Mouse (Mus musculus) kidney, adult 9 months (tissue): ENCODE measurements at regions not wholly inside any gene's neighbourhood (a gene's known extent, or its start where the extent isn't known, plus 50 kb on each side); places are given as distances from the start of the nearest gene placed in this dataset.

ENCODE experiments used
- DNase-seq: peaks from one replicate; pipeline ENCODE4 v3.0.0; 2022

DNA sequence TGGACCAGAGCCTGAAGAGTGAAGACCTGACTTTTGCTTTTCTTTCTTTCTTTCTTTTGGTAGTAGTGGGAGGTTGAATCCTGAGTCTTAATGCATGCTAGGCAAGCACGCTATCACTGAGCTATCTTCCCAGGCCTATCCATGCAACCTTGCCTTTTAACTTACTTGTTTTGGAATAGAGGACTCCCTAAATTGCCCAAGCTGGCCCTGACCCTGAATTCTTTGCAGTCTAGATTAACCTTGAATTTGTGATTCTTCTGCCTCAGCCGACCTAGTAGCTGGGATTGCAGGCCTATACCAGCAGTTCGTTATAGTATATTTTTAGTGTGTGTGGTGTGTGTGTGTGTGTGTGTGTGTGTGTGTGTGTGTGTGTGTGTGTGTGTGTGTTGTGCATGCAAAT, 183.1 kb downstream of the Gm12728 start:
- no peak for DNase-seq

DNA sequence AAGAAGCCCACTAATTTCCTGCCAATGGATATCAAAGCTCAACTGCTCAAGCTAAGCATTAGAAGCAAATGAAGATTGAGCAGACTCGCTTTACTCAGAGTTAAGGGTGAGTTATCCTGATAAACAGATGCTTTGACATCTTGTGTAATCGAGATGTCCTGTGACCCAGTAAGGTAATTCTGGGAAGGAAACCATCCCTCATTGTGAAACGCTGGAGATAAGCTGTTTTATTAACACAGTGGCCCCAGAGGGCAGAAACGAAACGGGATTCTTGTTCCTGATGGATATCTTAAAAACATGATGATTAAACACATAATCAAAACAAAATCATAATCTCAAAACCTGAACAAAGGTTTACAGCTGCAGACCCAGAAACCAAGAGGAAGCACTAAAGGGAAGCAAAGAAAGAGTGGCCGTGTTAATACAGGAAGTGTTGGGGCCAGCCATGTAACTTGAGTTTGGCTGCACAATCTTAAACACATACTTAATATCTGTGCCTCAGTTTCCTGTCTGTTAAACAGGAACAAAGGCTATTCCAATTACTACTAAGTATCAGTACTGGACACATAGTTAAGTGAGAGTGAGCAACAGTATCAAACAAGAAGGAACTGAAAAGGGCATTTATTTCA, 184.2 kb downstream of the Gm12728 start:
- DNase-seq: no peak

DNA sequence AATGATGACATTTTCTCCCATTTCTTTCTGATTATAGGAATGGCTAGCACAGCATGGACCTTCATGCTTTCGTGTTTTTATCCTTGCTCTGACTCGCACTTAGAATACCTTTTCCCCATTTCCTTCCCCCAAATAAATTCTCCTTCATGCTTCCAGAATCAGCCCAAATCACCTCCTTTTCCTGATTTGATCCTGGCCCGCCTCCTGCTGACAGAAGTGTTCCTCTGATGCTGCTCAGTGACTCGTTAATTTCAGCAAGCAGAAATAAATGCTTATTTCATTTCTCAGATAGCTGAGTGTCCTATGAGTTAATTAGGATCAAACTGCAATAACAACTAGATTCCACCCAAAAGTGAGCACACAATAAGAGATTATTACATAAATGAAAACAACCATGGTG, 185.3 kb downstream of the Gm12728 start:
- DNase-seq: no peak

DNA sequence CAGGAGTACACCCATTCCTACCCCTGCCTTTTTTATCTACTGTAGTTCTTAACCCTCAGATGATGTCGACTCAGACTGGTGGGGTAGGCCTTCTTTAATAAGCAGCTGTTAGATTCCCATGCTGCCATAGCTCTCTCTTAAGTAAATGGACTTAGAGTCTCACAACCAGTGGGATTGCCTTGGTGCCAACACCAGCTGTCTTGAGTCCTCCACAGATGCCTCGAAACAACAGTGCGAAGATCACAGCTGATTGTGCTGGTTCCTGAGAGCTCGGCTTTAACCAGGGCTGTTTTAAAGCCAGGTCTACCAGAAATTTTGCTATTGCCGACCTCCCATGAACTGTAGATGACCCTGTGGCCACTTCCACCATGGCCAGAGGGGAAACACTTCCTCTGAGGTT, 189.4 kb downstream of the Gm12728 start:
- DNase-seq: no peak

GRCm38 (mm10) chr4:105983018-105983417, 193.3 kb downstream of the Gm12728 start:
- DNase-seq: no peak

GRCm38 (mm10) chr4:105987963-105988602, 198.4 kb downstream of the Gm12728 start:
- DNase-seq: no peak

DNA sequence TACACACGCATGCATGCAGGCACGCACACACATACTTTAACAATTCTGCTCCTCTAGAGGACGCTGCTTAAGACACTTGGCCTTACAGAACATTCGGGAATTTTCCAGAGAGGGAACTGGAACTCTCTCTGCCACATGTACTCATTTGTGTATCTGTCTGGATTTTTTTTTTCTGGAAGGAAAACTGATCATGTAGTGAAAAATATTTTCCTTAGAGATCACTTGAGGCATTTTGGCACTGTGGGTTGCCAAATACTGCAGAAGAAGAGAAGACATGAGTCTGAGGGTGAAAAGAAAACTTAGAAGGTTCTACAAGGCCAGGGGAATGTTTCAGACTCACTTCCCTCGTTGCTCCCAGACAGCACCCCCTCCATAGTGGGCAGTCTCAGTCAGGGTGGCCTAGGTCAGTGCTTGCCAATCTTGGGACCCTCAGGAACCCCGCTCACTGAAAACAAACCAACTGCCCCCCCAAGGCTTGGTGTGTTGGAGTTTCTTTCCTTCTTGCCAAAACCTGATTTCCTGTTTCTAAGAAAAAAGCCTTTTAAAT, 203.0 kb downstream of the Gm12728 start:
- no peak for DNase-seq

GRCm38 (mm10) chr4:105994390-105994798, 204.7 kb downstream of the Gm12728 start:
- no peak for DNase-seq

DNA sequence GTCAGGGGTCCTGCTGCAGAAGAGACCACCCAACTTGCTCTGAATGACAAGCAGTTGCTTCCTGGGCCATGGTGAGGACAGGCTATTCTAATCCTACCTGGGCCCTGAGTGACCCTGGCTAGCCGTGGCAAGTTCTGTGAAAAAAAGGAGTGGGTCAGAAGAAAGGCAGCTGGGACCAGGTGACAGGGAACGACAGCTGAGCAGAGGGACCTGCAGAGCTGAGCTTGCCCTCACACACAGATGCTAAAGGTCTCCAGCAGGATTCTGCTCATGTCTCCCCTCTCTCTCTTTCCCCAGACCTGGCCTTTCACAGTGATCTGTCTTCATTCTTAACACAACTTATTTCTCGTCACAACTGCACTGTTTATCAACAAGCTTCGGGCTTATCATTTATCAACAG, 206.4 kb downstream of the Gm12728 start:
- no peak for DNase-seq

GRCm38 (mm10) chr4:105996893-105997630, 207.4 kb downstream of the Gm12728 start:
- no peak for DNase-seq

DNA sequence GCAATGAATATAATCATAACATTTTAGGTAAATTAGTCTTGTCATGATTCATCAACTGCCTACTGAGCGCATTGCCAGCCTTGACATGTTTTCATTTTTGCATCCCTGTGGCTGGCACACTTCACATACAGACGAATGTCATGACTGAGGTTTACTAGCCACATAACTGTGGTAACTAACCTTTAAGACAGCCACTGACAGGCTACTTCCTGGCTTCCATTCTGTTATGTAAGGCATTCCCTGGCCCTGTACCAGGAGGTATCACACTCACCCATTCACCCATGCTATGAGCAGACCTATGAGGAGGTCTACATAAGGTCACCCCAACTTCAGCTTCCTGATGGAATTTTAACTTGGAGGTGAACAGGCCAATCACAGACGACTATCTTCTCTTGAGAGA, 212.8 kb downstream of the Gm12728 start:
- no peak for DNase-seq

DNA sequence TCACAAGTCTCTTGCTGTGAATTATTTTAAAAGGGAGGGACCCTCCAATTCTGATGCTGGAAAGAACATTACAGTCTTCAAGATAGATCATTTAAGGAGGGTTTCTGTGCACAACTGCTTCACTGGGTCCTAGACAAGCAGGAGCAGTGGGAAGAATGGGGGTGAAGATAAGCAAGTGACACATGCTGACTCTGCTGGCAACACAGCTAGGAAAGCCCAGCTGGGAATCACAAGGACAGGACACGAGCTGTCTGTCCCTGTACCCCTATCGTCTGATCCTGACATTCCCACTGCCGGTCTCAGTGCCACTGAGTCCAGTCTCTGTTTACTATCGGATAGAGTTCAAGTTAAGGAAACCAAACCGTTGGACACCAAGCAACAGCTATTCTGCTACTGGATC, 216.3 kb downstream of the Gm12728 start:
- DNase-seq: no peak

DNA sequence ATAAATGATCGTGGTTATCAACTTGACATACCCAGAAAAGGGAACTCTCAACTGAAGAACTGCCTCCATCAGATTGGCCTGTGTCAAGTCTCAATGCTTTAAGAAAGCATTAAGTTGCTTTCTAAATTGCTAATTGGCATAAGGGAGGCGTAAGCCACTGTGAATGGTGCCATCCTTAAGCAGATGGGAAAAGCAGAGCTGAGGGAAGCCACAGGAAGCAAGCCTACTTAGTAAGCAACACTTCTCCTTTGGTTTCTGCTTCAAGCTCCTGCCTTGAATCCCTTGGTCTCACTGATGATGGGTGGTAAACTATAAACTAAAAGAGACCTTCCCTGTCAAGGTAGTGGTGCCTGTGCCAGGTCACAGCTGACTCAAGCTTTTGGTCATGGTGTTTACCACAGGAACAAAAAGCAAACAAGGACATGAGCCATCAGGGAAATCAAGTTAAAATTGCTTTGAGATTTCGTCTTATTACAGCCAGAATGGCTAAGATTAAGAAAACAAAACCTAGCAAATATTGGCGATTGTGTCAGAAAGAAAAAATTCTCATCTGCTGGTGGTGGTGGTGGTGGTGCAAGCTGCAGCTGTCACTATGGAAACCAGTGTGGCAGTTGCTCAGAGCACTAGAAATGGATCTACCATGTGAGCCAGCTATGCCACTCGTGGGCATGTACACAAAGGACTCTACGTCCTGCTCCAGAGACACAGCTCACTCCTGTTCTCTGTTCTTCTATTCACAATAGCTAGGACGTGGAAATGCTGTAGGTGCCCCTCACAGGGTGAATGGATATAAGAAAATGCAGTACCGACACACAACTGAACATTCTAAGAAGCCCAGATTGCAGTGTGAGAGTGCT, 217.9 kb downstream of the Gm12728 start:
- no peak for DNase-seq

GRCm38 (mm10) chr4:106017065-106017646, 227.5 kb downstream of the Gm12728 start:
- peak; percentile 76 for DNase-seq

- peak; percentile 55 for DNase-seq
These were observed 229.3 kb downstream of the Gm12728 start for GRCm38 (mm10) chr4:106018936-106019335.

DNA sequence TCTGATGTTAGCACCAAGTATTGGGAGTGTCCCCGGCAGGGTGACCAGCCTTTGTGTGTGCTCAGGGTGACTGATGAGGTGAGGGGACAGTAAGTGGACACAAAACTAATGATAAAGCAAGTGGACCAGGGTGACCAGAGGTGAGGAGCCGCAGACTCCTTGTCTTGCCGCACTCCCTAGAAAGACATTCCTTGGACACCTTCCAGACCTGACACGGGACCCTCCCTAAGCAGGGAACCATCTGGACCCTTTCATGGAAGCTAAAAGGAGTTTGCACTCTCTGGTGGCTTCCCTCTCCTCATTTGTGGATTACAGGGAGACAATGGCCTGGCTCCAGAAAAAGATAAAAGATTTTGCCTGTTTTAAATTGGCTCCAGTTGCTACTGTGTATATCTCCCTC, 230.7 kb downstream of the Gm12728 start:
- no peak for DNase-seq

- no peak for DNase-seq
These were observed 234.9 kb downstream of the Gm12728 start for GRCm38 (mm10) chr4:106024591-106024990.

- no peak for DNase-seq
These were observed 236.4 kb downstream of the Gm12728 start for GRCm38 (mm10) chr4:106025966-106026637.

DNA sequence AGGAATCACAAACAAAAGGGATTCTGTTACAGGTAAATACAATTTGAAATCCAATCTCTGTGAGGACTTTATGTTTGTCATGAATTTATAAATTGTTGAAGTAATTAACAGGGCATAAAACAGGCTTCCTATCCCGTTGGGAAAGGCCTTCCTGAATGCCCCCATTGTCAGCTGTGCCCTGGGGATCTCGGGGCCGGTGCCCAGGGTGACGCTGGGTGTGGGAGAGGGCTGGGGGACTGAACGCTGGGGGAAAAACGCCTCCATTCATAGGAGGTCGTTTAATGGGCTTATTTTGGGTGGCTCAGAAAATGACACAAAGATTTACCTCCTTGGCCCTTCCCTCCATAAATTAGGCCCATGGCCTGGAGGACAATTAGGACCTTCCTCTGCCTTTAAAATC, 250.7 kb downstream of the Gm12728 start:
- DNase-seq: no peak

DNA sequence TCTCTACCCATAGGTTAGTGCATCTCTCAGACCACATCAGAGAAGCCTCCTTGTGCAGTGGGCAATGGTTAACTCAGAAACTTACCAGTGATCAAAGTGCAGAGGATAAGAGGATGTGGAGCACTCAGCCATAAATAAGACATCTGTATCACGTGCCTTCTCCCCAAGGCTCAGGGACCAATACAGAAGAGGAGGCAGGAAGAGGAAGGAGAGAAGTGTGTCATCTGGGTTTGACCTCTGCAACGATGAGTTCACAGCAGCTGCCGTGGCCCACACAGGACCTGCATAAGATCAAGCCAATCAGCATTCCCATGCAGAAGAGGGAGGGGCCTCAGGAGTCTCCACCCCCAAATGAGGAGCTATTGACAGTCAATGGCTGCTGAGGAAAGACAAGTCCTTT, 252.8 kb downstream of the Gm12728 start:
- peak; percentile 83 for DNase-seq

- no peak for DNase-seq
These were observed 254.0 kb downstream of the Gm12728 start for GRCm38 (mm10) chr4:106043661-106044060.

GRCm38 (mm10) chr4:106048053-106048452, 258.4 kb downstream of the Gm12728 start:
- no peak for DNase-seq
